Mouse (Mus musculus): ENCODE measurements around the gene Hnrnpl.

DNA sequence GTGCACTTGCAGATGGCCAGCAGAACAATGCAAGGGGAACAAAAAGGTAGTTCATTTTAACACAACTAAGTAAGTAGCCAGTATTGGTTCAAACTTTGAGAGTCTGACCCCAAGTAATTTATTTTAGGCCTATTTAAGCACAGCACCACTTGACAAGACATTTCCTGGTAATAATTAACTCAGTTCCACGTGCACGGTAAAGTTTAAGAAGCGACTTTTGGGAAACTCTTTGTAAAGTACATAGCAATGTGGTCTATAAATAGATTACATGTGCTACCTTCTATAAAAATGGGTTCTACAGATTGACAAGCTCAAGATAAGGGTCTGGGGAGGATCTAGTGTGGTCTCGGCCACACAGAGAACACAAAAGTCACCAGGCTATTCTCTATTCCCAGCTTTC, 4.6 kb upstream of the Hnrnpl start:
- TF ChIP-seq EP300 (IDR thresholded peaks at IDR 0.05) (no peak), CTCF (IDR thresholded peaks at IDR 0.05) (no peak)

Measured in lung, postnatal 0 days (tissue).